Mouse (Mus musculus): ENCODE measurements around the gene Fxyd2.
A peak's percentile ranks its signal among the peaks of the same experiment; 100 is the strongest.

Fxyd2 gene

GRCm38 (mm10) chr9:45395218-45395617 is 4.3 kb upstream of the Fxyd2 start:
- no peak for DNase-seq

DNA sequence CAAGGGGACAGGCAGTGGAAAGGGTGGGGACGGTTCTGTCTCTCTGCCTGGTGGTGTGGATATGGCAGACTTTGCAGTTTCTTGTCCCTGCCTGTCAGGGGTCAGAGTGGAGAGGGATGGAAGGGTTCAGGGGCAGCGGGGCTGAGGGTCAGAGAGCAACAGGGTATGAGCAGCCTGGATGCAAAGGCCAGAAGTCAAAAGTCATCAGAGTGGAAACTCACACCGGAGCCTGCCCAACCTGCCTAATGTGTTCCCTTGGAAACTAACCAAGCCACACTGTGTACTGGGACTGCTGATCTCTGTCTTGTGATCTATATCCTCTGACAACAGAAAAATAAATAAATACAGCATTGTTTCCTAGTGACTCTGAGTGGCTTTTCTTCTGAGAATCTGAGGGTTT is 3.7 kb upstream of the Fxyd2 start:
- DNase-seq: no peak

DNA sequence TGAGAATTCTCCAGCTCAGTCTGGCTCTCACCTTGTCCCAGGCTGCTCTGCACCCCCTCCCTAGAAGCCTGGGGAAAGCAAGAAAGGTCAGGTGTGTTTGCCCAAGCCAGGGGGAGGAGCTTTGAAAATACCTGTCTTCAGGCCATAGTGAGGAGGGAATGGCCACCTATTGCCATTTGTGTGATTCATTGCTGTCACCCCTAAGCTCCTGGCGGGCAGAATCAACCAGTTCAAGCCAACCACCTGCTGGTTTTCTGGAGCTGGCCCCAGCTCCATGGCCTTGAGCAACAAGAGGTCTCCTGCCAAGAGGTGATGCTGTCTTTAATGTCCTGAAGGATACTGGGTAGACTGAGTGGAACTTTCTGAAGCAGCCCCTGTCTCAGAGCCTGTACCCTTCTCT is 1.1 kb upstream of the Fxyd2 start:
- DNase-seq: no peak

- no peak for DNase-seq
Measured at GRCm38 (mm10) chr9:45401851-45402250, 2.4 kb downstream of the Fxyd2 start.

DNA sequence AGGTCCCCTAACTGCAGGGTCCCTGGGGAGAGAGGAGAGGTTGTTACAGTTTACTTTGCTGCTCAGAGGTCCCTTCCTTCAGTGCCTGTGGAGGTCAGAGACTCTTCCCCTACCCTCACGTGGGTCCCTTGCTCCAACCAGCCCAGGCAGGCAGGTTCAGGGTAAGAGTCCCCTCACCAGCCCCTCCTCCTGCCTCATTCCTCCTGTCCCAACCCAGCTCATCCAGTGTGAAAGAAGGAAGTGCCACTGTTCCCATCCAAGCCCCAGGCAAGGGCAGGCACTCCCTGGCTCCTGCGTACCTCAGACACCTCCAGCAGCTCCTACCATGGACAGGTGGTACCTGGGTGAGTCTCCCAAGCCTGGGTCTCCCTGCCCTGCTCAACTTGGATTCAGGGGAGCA is 3.5 kb downstream of the Fxyd2 start:
- no peak for DNase-seq

GRCm38 (mm10) chr9:45405694-45406093 is 6.2 kb downstream of the Fxyd2 start:
- no peak for DNase-seq

DNA sequence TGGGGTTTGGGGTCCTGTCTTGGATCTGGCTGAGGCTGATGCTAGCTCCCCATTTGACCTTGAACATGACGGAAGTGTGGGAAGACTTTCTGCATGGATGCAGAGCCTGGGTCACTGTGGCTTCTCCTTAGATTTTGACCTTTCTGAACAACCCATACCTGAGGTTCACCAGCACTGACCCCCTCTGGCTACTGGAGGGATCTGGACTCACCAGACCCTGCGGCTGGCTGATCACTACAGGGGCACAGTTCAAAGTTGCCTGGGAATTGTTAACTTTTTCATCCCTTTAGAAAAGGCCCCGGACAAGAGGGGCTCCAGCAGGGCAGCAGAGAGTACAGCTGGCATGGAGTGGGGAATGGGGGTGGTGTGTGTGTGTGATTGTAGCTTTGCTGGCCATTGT is 7.3 kb downstream of the Fxyd2 start:
- no peak for DNase-seq

DNA sequence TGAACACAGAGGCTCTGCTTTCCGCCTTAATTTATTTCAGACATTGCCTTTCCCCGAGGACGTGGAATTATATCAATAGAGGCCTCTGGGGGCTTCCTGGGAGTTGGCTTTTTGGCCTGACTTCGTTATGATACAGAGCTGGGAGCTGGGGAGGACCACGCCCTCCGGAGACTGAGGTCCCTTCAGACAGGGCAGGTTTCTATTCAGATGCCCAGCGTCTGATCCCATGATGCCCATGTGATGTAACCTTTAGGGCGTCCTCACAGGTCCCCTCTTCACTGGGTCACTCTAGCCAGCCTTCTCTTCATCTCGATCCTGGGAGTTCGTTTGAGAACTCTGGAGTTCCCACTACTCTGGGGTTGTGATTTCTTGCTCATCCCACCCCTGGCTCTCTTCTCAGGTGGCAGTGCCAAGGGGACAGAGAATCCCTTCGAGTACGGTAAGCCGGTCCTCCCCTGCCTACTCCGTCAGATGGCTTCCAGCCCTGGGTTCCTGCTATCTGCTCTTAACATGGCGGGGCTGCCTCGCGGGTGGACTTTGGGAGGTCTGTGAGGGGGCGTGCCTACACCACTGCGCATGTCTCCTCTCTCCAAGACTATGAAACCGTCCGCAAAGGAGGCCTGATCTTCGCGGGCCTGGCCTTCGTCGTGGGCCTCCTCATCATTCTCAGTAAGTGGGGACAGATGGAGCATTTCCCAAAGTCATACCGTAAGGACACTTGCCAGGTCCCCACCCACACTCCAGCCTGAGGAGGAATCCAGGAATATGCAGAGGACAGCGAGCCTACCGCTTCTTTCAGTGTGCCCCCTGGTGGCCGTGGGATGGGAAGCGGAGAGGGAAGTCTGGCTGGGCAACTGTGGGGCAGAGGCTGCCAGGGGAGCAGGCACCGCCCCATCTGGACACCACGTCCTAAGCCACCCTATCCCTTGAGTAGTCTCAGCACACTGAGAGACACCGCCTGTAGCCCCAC is 8.5 kb downstream of the Fxyd2 start:
- peak; percentile 85 for DNase-seq

DNA sequence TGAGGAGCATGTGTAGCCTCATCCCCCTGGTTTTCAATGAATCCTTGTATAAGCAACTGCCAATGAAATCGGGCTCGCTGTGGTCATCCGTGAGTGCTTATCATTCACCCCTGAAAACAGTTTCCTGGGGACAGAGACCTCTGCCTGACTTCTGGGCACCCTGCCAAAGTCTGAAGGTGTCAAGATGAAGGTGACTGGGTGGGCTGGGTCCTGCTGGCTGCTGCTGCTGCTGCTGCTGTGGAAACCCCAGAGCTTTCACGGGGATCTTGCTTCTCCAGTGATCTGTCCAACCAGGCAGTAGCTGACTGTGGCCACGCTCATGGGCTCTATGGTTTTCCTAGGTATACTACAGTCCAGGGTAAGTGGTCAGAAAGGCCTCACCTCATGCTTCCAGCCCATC is 10.7 kb downstream of the Fxyd2 start:
- DNase-seq: no peak

GRCm38 (mm10) chr9:45410614-45411013 is 11.1 kb downstream of the Fxyd2 start:
- no peak for DNase-seq

- DNase-seq: no peak
Measured at GRCm38 (mm10) chr9:45411111-45411510, 11.6 kb downstream of the Fxyd2 start.

- DNase-seq: peak; percentile 42
Measured at GRCm38 (mm10) chr9:45411803-45412202, 12.3 kb downstream of the Fxyd2 start.

DNA sequence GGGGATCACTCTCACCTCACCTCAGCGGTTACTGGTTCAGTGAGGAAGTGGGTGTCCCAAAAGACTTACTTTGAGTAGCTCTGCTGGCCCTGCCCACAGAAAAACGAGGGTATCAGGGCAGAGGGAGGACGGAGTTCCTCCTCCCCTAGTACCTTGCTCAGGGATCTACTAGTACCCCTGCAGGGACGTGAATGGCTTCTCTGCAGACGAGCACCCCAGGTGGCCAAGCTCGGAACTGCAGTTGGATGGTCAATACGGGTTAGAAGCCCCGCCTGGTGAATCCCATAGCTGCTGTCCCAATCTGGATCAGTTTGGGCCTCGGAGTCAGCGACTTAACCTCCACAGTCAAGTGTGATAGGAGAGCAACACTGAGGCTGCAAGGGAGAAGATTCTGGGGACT is 12.8 kb downstream of the Fxyd2 start:
- DNase-seq: peak; percentile 92

GRCm38 (mm10) chr9:45412700-45413477 is 13.4 kb downstream of the Fxyd2 start:
- no peak for DNase-seq

DNA sequence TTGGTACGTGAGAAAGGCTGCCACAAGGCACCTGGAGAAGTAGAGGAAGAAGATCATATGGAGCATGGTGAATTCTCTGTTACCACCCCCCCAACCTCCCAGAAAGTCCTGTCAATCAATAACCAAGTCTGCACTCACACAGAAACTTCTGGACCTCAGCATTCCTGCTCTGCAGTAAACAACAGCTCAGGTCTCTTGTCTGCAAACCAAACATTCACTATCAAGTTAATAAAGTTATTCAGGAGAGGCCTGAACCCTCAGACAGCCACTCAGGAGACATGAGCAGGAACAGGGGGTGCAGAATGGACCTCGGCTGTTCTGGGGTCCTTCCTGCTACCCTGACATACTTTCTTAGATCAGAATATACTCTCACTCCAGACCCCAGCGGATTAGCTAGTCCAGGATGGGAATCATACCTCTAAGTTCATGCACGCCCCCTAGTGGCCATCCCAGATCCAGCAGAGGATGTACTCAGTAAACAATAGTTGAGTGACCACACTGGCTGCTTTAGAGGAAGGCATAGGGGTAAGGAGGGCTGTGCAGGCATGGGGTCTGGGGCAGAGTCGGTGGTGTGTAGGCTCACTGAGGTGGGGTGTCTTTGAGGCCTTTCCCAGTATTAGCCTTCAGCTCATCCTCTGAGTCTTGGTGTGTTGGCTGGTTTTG is 14.1 kb downstream of the Fxyd2 start:
- DNase-seq: peak; percentile 50

- DNase-seq: peak; percentile 65
Measured at GRCm38 (mm10) chr9:45415912-45416311, 16.4 kb downstream of the Fxyd2 start.

GRCm38 (mm10) chr9:45417245-45417644 is 17.8 kb downstream of the Fxyd2 start:
- peak; percentile 67 for DNase-seq

GRCm38 (mm10) chr9:45418252-45418651 is 18.8 kb downstream of the Fxyd2 start:
- no peak for DNase-seq

DNA sequence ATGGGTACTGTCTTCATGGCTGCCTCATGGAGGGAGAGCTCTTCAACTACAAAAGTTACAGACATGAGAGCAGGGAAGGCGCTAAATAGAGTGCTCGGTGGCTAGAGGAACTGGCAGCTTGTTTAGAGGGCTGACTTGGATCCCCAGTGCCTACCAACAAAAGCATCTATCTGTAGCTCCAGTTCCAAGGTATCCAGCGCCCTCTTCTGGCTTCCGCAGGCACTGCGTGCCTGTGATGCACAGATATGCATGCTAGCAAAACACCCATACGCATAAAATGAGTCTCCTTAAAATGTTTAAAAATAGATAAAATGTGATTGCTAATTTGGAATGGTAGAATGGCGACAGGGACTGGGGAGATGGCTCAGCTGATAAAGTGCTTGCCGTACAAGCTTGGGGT is 21.7 kb downstream of the Fxyd2 start:
- DNase-seq: no peak

DNA sequence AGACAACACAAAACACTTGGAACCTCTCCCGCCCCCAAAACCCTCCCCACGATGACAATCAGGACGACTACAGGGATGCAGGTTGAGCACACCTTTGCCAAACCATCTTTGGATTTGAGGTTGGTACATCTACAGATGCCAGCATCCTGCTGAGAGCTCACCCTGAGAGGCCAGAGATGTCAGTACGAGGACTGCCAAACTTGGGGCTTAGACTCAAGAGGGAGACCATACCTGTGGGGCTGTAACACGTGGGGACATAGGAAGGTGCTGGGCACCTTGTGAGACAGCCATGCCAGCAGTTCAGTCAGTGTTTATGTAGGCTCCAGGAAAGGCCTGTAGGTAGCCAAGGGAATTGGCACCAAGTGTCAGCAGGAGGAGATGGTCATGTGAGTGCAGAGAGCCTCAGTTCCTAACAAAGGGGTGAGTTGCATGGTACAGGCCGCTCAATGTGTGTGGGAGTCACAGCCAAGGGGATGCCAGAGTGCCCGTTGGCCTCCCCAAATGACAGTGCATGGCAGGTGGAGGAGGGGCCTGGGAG is 23.4 kb downstream of the Fxyd2 start:
- no peak for DNase-seq

DNA sequence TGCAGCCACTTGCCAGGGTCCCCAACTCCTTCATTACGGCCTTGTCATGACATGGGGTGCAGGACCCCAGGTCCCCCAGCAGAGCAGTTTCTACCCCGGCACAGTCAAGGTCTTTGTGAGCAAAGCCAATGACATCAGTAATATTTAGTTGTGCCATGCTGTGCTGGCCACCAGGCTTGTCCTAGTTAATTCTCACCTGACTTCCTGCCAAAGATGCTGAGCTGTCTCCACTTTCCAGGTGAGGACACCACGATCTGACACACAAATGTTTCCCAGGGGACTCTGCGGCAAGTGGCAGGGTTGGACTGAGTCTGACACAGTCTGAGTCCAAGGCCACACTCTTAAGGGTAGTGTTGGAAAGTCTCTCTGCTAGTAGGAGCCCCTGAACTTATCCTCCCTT is 27.0 kb downstream of the Fxyd2 start, which contains the start of gene Dscaml1:
Dscaml1 (plus strand) TSS at position 173 of the 400 bp plus-strand sequence.
- DNase-seq: no peak

GRCm38 (mm10) chr9:45429392-45429791 is 29.9 kb downstream of the Fxyd2 start:
- DNase-seq: no peak

Measured in lung, postnatal 10 days (tissue).